ENCODE assay signal across 8 mouse cellular contexts in genomic region chr9:121298411-121299091, GRCm38 (mm10). TPM values are rescaled to one million over a fixed set of nuclear protein-coding genes. Genes with fewer than 3 reads are reported as not detected.
A peak's percentile ranks its signal among the peaks of the same experiment; 100 is the strongest.
DNase-seq lines count a peak whose midpoint lies in the region; ATAC-seq lines count a peak whose summit lies in the region.

No protein-coding gene starts in this region.

- no peaks in the 10 kb centered on the region for H3K36me3 ChIP-seq in embryonic facial prominence, embryonic 14.5 days (ENCODE audit: control insufficient read depth, insufficient read depth, low read length)
- no peaks in the 10 kb centered on the region for H3K36me3 ChIP-seq in limb, embryonic 12.5 days
- no peaks in the 10 kb centered on the region for H3K36me3 ChIP-seq in midbrain, embryonic 13.5 days

- 37% methylated on average over 13 of the region's 15 CpGs for WGBS in embryonic facial prominence, embryonic 14.5 days
- WGBS in limb, embryonic 12.5 days, result 35% methylated on average over 15 of the region's 15 CpGs
- WGBS in midbrain, embryonic 13.5 days, result 24% methylated on average over 15 of the region's 15 CpGs

- peak overlapping the region; percentile 97 for H3K4me2 ChIP-seq in embryonic facial prominence, embryonic 14.5 days (ENCODE audit: low read depth, low read length)
- H3K4me2 ChIP-seq in limb, embryonic 12.5 days, result peak overlapping the region; percentile 95
- H3K4me2 ChIP-seq in midbrain, embryonic 13.5 days (replicated peaks), result peak overlapping the region; percentile 95

- H3K9me3 ChIP-seq in embryonic facial prominence, embryonic 14.5 days (ENCODE audit: control insufficient read depth, low read length), result no peaks in the 10 kb centered on the region
- no peaks in the 10 kb centered on the region for H3K9me3 ChIP-seq in limb, embryonic 12.5 days
- H3K9me3 ChIP-seq in midbrain, embryonic 13.5 days, result no peaks in the 10 kb centered on the region

- no peak for ATAC-seq in embryonic facial prominence, embryonic 14.5 days (ENCODE audit: low read depth)
- ATAC-seq in limb, embryonic 12.5 days (ENCODE audit: insufficient number of reproducible peaks, insufficient read depth, low FRiP score, low TSS enrichment, low read depth), result 0 out of 2 replicates have a peak, but pooled peaks have one; percentile 39
- no peak for ATAC-seq in midbrain, embryonic 13.5 days

- peak overlapping the region; percentile 95 for H3K9ac ChIP-seq in embryonic facial prominence, embryonic 14.5 days (ENCODE audit: low read depth, low read length)
- peak overlapping the region; percentile 91 for H3K9ac ChIP-seq in limb, embryonic 12.5 days (replicated peaks)
- H3K9ac ChIP-seq in midbrain, embryonic 13.5 days (replicated peaks), result peak overlapping the region; percentile 86

- intact Hi-C loops in heart, postnatal 14 days (cut with DNase I), result loop anchor here (1.0 to 5.0 kb wide), 3 partner anchors 16 to 74 kb away; no protein-coding TSS in a partner anchor

- peaks cover 18% of the 10 kb centered on the region for H3K4me1 ChIP-seq in embryonic facial prominence, embryonic 14.5 days (ENCODE audit: control insufficient read depth, insufficient read depth, low read length)
- peaks cover 31% of the 10 kb centered on the region for H3K4me1 ChIP-seq in limb, embryonic 12.5 days (replicated peaks)
- peaks cover 53% of the 10 kb centered on the region for H3K4me1 ChIP-seq in midbrain, embryonic 13.5 days (replicated peaks)

- peak overlapping the region; percentile 33; the same call in 1 of the 2 replicates for H3K27ac ChIP-seq in embryonic facial prominence, embryonic 14.5 days (replicated peaks; ENCODE audit: low read depth, low read length)
- no peak overlapping the region; the same call in 1 of the 2 replicates for H3K27ac ChIP-seq in limb, embryonic 12.5 days
- H3K27ac ChIP-seq in midbrain, embryonic 13.5 days, result peak overlapping the region; percentile 73; the same call in 1 of the 2 replicates

- H3K4me3 ChIP-seq in embryonic facial prominence, embryonic 14.5 days (ENCODE audit: low read depth, low read length), result peak overlapping the region; percentile 89
- peak overlapping the region; percentile 87 for H3K4me3 ChIP-seq in limb, embryonic 12.5 days (replicated peaks)
- peak overlapping the region; percentile 80 for H3K4me3 ChIP-seq in midbrain, embryonic 13.5 days (replicated peaks)

- peak; percentile 40 for DNase-seq in embryo, embryonic 10 days (ENCODE audit: low spot score)
- no peak for DNase-seq in embryo, embryonic 11 days
- no peak for DNase-seq in embryonic facial prominence, embryonic 14.5 days (ENCODE audit: low spot score)
- peak; percentile 67 to 74 for DNase-seq in heart, postnatal 14 days
- peak; percentile 54 for DNase-seq in thymus, postnatal 0 days (ENCODE audit: low spot score)
- DNase-seq in right cerebral cortex, postnatal 4 days, result no peak

- H3K27me3 ChIP-seq in embryonic facial prominence, embryonic 14.5 days (replicated peaks; ENCODE audit: control insufficient read depth, insufficient read depth, low read length), result no peaks in the 10 kb centered on the region
- H3K27me3 ChIP-seq in limb, embryonic 12.5 days, result peaks cover 37% of the 10 kb centered on the region
- H3K27me3 ChIP-seq in midbrain, embryonic 13.5 days, result peaks cover 6% of the 10 kb centered on the region

RNA-seq across cellular contexts. Expression of gene Trak1, which starts 1.2 kb away (rescaled TPM):
- 20.4 and 28.3 TPM in 2 replicates for polyA plus RNA-seq in embryonic facial prominence, embryonic 14.5 days (2014; fragmentation: Nextera tagmentation; extraction: Ambion mirVana)
- total RNA-seq in heart, postnatal 14 days (2021), result 100 to 1,000 TPM; 323 to 335 TPM
- 15.2 and 16.3 TPM in 2 replicates for polyA plus RNA-seq in limb, embryonic 12.5 days (2016; fragmentation: Nextera tagmentation; extraction: Ambion mirVana)
- 41.1 and 44.8 TPM in 2 replicates for polyA plus RNA-seq in midbrain, embryonic 13.5 days (2015; fragmentation: Nextera tagmentation; extraction: Ambion mirVana)
- polyA plus RNA-seq in thymus, postnatal 0 days (2015; fragmentation: Nextera tagmentation; extraction: Ambion mirVana), result 17.0 and 22.6 TPM in 2 replicates

RNA-seq across cellular contexts. Expression of gene Ulk4, which starts 21.6 kb away (rescaled TPM):
- polyA plus RNA-seq in embryonic facial prominence, embryonic 14.5 days (2014; fragmentation: Nextera tagmentation; extraction: Ambion mirVana), result 125 and 136 TPM in 2 replicates
- total RNA-seq in heart, postnatal 14 days (2021), result 1 to 10 TPM in 1 of 2 experiments, under 1 TPM in 1; 0.49 to 1.0 TPM
- 193 and 212 TPM in 2 replicates for polyA plus RNA-seq in limb, embryonic 12.5 days (2016; fragmentation: Nextera tagmentation; extraction: Ambion mirVana)
- 151 and 159 TPM in 2 replicates for polyA plus RNA-seq in midbrain, embryonic 13.5 days (2015; fragmentation: Nextera tagmentation; extraction: Ambion mirVana)
- polyA plus RNA-seq in thymus, postnatal 0 days (2015; fragmentation: Nextera tagmentation; extraction: Ambion mirVana), result 55.5 and 65.0 TPM in 2 replicates

Comparison
In these comparisons a context has a peak if more than half of its experiments do, and no peak if none do; other contexts are left out.
1. DNase-seq: peak in embryo, embryonic 10 days (single experiment), heart, postnatal 14 days (2 of 2) and thymus, postnatal 0 days (single experiment); none in embryo, embryonic 11 days (single experiment), embryonic facial prominence, embryonic 14.5 days (single experiment) and right cerebral cortex, postnatal 4 days (single experiment).
2. Peak in every context shown above with its lines, with median percentiles within 50 percentile points of each other: H3K4me2 ChIP-seq, H3K4me3 ChIP-seq and H3K9ac ChIP-seq.